Mouse (Mus musculus) limb, embryonic 14.5 days (tissue): ENCODE results near the gene Tomm34. TPM values are rescaled to one million over a fixed set of nuclear protein-coding genes. Genes with fewer than 3 reads are reported as not detected.
A peak's percentile ranks its signal among the peaks of the same experiment; 100 is the strongest.

Experiments used
- ATAC-seq: fragments of 200-750 bp; cut with Nextera tagmentation; 2 replicates; pipeline ENCODE4 v1.8.0; 2017; ENCODE audit warnings: low read depth, moderate number of reproducible peaks, moderate TSS enrichment; ENCODE audit not compliant: low FRiP score
- DNase-seq: peaks from one replicate; pipeline ENCODE4 v3.0.0-alpha.2; 2015; ENCODE audit warnings: low spot score
- H3K27ac ChIP-seq: fragments of 300-500 bp; sonication (generic); replicated peaks from 2 replicates; pipeline ENCODE4 v1.5.1; 2014; ENCODE audit warnings: low read depth, mild to moderate bottlenecking, low read length, moderate library complexity, mixed read lengths
- H3K27me3 ChIP-seq: fragments of 300-500 bp; sonication (generic); 2 replicates; pipeline ENCODE4 v1.6.1; 2014; ENCODE audit warnings: low read length, mixed read lengths; ENCODE audit not compliant: control insufficient read depth, insufficient read depth
- H3K36me3 ChIP-seq: fragments of 300-500 bp; sonication (generic); 2 replicates; pipeline ENCODE4 v1.6.1; 2014; ENCODE audit warnings: mild to moderate bottlenecking, low read length, moderate library complexity, mixed read lengths; ENCODE audit not compliant: control insufficient read depth, insufficient read depth
- H3K4me1 ChIP-seq: fragments of 300-500 bp; sonication (generic); 2 replicates; pipeline ENCODE4 v1.6.1; 2014; ENCODE audit warnings: antibody characterized with exemption, low read length, mixed read lengths; ENCODE audit not compliant: control insufficient read depth, insufficient read depth
- H3K4me2 ChIP-seq: fragments of 300-500 bp; sonication (generic); replicated peaks from 2 replicates; pipeline ENCODE4 v1.6.1; 2014; ENCODE audit warnings: low read depth, mild to moderate bottlenecking, low read length, moderate library complexity; ENCODE audit not compliant: severe bottlenecking
- H3K4me3 ChIP-seq: fragments of 300-500 bp; sonication (generic); replicated peaks from 2 replicates; pipeline ENCODE4 v1.5.1; 2014; ENCODE audit warnings: low read length
- H3K9ac ChIP-seq: fragments of 300-500 bp; sonication (generic); 2 replicates; pipeline ENCODE4 v1.6.1; 2014; ENCODE audit warnings: mild to moderate bottlenecking, low read depth, low read length, moderate library complexity; ENCODE audit not compliant: severe bottlenecking
- H3K9me3 ChIP-seq: fragments of 300-500 bp; sonication (generic); 2 replicates; pipeline ENCODE4 v1.6.1; 2016; ENCODE audit warnings: low read length; ENCODE audit not compliant: control insufficient read depth
- POLR2A ChIP-seq: fragments of 200-500 bp; IDR thresholded peaks from 2 replicates; pipeline ENCODE4 v1.8.0; 2012; ENCODE audit warnings: inconsistent platforms, mild to moderate bottlenecking, moderate library complexity, borderline replicate concordance; ENCODE audit not compliant: insufficient read depth, insufficient read length; ENCODE audit errors: extremely low read depth
- WGBS: fragments of 180-500 bp; shearing (Covaris S2); extraction: QIAGEN DNeasy Blood & Tissue Kit; methylation state at CpG from one replicate; pipeline ENCODE4 v1.1.7; 2014; 5-methylcytosine and 5-hydroxymethylcytosine counted together
- polyA plus RNA-seq, 2 experiments: library from polyadenylated mRNA; depleted of rRNA in 1 of 2; stranded (reverse) in 1 of 2; unstranded in 1 of 2; fragments of >200 nt; fragmentation: Nextera tagmentation in 1 of 2; extraction: Ambion mirVana in 1 of 2; gene quantifications; 2 replicates each; pipeline versions ENCODE4 v1.2.1 to v1.2.3; 2012 to 2014

Gene Tomm34
- polyA plus RNA-seq, 2 experiments = 39.1 to 50.1 TPM

- ATAC-seq (peak; percentile 3; the same call in 1 of the 2 replicates), DNase-seq (no peak)
- H3K4me2 ChIP-seq = peak within 1 kb of the TSS; percentile 72
- peak within 1 kb of the TSS; percentile 78 for H3K9ac ChIP-seq
- WGBS = under 1% methylated on average over 43 of the region's 45 CpGs
- no peak for TF ChIP-seq POLR2A
- H3K36me3 ChIP-seq = peaks cover 19% of the 10 kb centered on the region
- H3K4me1 ChIP-seq = peaks cover 18% of the 10 kb centered on the region
- H3K27ac ChIP-seq = peak within 1 kb of the TSS; percentile 84
- peak within 1 kb of the TSS; percentile 90 for H3K4me3 ChIP-seq
- no peaks in the 10 kb centered on the region for H3K27me3 ChIP-seq
- no peaks in the 10 kb centered on the region for H3K9me3 ChIP-seq
Measured at GRCm38 (mm10) chr2:164070142-164070764, 716 bp downstream of the Tomm34 start, which contains the start of gene Stk4. TSS of gene Stk4 (plus strand) at chr2:164070322.

DNA sequence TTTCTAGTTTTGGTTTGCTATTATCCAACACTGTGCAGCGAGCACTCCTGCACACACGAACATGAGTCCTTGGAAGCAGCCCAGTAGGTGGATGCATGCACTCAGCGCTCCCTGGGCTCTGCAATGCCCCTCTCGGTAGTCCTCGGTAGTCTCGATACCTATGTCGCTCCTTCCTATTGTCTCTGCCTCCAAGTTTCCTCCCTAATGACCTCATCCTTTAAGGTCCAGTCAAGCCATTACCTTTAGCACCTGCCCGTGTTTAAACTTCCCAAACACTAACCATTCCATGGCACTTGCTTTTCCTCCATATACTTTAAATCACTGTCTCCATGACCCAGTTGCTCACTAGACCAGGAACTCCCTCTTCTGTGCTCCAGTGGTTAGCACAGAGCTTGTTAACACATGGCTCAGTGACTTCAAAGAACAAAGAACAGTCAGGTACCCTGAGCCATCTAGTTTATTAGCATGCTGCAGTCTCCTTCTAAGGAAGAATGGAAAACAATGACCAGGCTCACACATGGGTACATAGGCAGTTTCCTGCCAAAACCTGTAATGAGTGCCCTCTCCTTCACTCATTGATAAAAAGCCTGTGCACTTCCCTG is 11.2 kb downstream of the Tomm34 start:
- DNase-seq (no peak), ATAC-seq (no peak)
- H3K9me3 ChIP-seq = no peaks in the 10 kb centered on the region
- no peaks in the 10 kb centered on the region for H3K4me1 ChIP-seq
- 88% methylated on average over 8 of the region's 8 CpGs for WGBS
- H3K9ac ChIP-seq = no peak overlapping the region
- no peak overlapping the region for H3K27ac ChIP-seq
- peaks cover 81% of the 10 kb centered on the region for H3K36me3 ChIP-seq
- no peak overlapping the region for H3K4me2 ChIP-seq
- TF ChIP-seq POLR2A = no peak
- H3K4me3 ChIP-seq = no peak overlapping the region
- H3K27me3 ChIP-seq = no peaks in the 10 kb centered on the region

GRCm38 (mm10) chr2:164054671-164055070 is 16.3 kb downstream of the Tomm34 start:
- no peaks in the 10 kb centered on the region for H3K27me3 ChIP-seq
- peaks cover 72% of the 10 kb centered on the region for H3K36me3 ChIP-seq
- WGBS = 88% methylated on average over 8 of the region's 8 CpGs
- no peak overlapping the region for H3K4me2 ChIP-seq
- DNase-seq = no peak
- no peaks in the 10 kb centered on the region for H3K4me1 ChIP-seq
- ATAC-seq = no peak
- no peak overlapping the region for H3K4me3 ChIP-seq
- no peak overlapping the region for H3K27ac ChIP-seq
- no peak overlapping the region for H3K9ac ChIP-seq
- no peak for TF ChIP-seq POLR2A
- H3K9me3 ChIP-seq = no peaks in the 10 kb centered on the region

- H3K27ac ChIP-seq = no peak overlapping the region
- no peaks in the 10 kb centered on the region for H3K27me3 ChIP-seq
- no peak overlapping the region for H3K9ac ChIP-seq
- no peak for DNase-seq
- H3K4me1 ChIP-seq = no peaks in the 10 kb centered on the region
- no peaks in the 10 kb centered on the region for H3K9me3 ChIP-seq
- H3K36me3 ChIP-seq = peaks cover 64% of the 10 kb centered on the region
- no peak for ATAC-seq
- no peak overlapping the region for H3K4me2 ChIP-seq
- TF ChIP-seq POLR2A = no peak
- 87% methylated on average over 8 of the region's 8 CpGs for WGBS
- H3K4me3 ChIP-seq = no peak overlapping the region
Measured at GRCm38 (mm10) chr2:164053767-164054166, 17.2 kb downstream of the Tomm34 start.

GRCm38 (mm10) chr2:164047197-164047690 is 23.7 kb downstream of the Tomm34 start:
- ATAC-seq (no peak), DNase-seq (no peak)
- WGBS = 4% methylated on average over 10 of the region's 16 CpGs
- peak overlapping the region; percentile 25 for H3K4me3 ChIP-seq
- H3K9ac ChIP-seq = 0 out of 2 replicates have a peak overlapping the region, but pooled peaks have one; percentile 28
- no peak overlapping the region for H3K27ac ChIP-seq
- peak overlapping the region; percentile 41 for H3K4me2 ChIP-seq
- peaks cover 8% of the 10 kb centered on the region for H3K36me3 ChIP-seq
- no peaks in the 10 kb centered on the region for H3K4me1 ChIP-seq
- H3K27me3 ChIP-seq = no peaks in the 10 kb centered on the region
- no peak for TF ChIP-seq POLR2A
- no peaks in the 10 kb centered on the region for H3K9me3 ChIP-seq
